Mouse (Mus musculus) forebrain, embryonic 12.5 days (tissue): ENCODE measurements around the gene Vmn1r195. TPM values are rescaled to one million over a fixed set of nuclear protein-coding genes. Genes with fewer than 3 reads are reported as not detected.

Source experiments
- polyA plus RNA-seq: library from polyadenylated mRNA; unstranded; fragments of >200 nt; fragmentation: Nextera tagmentation; extraction: Ambion mirVana; gene quantifications from 2 replicates; pipeline ENCODE4 v1.2.1, GENCODE M21; 2016

Vmn1r195 gene
- polyA plus RNA-seq, 1 experiment from 2014 or later = not detected

Other genes starting within 250 kb of the Vmn1r195 start
- 7.0 and 22.0 TPM in 2 replicates for gene Hist1h2ah, start 235.0 kb upstream of the Vmn1r195 start, polyA plus RNA-seq
- 10.0 and 10.5 TPM in 2 replicates for gene Hist1h2bk, start 234.7 kb upstream of the Vmn1r195 start, polyA plus RNA-seq
- gene Hist1h4i, start 229.2 kb upstream of the Vmn1r195 start, polyA plus RNA-seq = 44.5 and 46.9 TPM in 2 replicates
- 82.7 and 84.6 TPM in 2 replicates for gene Hist1h2ag, start 227.6 kb upstream of the Vmn1r195 start, polyA plus RNA-seq
- 13.1 and 15.8 TPM in 2 replicates for gene Hist1h2bj, start 227.3 kb upstream of the Vmn1r195 start, polyA plus RNA-seq
- not detected in 2 replicates for gene Vmn1r188, start 186.1 kb upstream of the Vmn1r195 start, polyA plus RNA-seq
- gene Vmn1r189, start 164.7 kb upstream of the Vmn1r195 start, polyA plus RNA-seq = not detected in 2 replicates
- gene Vmn1r191, start 86.6 kb upstream of the Vmn1r195 start, polyA plus RNA-seq = not detected in 2 replicates
- gene Vmn1r192, start 79.4 kb upstream of the Vmn1r195 start, polyA plus RNA-seq = not detected in 2 replicates
- not detected in 2 replicates for gene Vmn1r193, start 47.4 kb upstream of the Vmn1r195 start, polyA plus RNA-seq
- gene Vmn1r194, start 26.3 kb upstream of the Vmn1r195 start, polyA plus RNA-seq = not detected in 2 replicates
- gene Vmn1r196, start 19.4 kb downstream of the Vmn1r195 start, polyA plus RNA-seq = not detected in 2 replicates
- gene Vmn1r197, start 54.1 kb downstream of the Vmn1r195 start, polyA plus RNA-seq = not detected in 2 replicates
- gene Vmn1r198, start 79.8 kb downstream of the Vmn1r195 start, polyA plus RNA-seq = not detected in 2 replicates
- gene Vmn1r199, start 109.3 kb downstream of the Vmn1r195 start, polyA plus RNA-seq = not detected in 2 replicates
- gene Vmn1r200, start 119.9 kb downstream of the Vmn1r195 start, polyA plus RNA-seq = not detected in 2 replicates
- not detected in 2 replicates for gene Vmn1r201, start 201.4 kb downstream of the Vmn1r195 start, polyA plus RNA-seq
- gene Vmn1r202, start 234.9 kb downstream of the Vmn1r195 start, polyA plus RNA-seq = not detected in 2 replicates
- not detected in 2 replicates for gene Vmn1r203, start 247.6 kb downstream of the Vmn1r195 start, polyA plus RNA-seq